Mouse (Mus musculus): Measurements from ENCODE around the gene Bok. TPM values are rescaled to one million over a fixed set of nuclear protein-coding genes. Genes with fewer than 3 reads are reported as not detected.

Gene Bok
- total and polyA plus RNA-seq, 2 experiments from 2014 or later: 95.4 to 108 TPM

GRCm38 (mm10) chr1:93702106-93702505 lies 16.6 kb downstream of the Bok start:
- Histone ChIP-seq H3K9me3 (ENCODE audit: low read length) (no peaks in the 10 kb centered on the region), H3K36me3 (ENCODE audit: insufficient read depth, low read length) (peaks cover 13% of the 10 kb centered on the region), H3K27ac (ENCODE audit: low read depth, low read length) (no peak overlapping the region), H3K9ac (replicated peaks; ENCODE audit: low read length, poor library complexity, severe bottlenecking) (no peak overlapping the region), H3K4me2 (ENCODE audit: low read depth, low read length, poor library complexity, severe bottlenecking) (no peak overlapping the region), H3K4me1 (ENCODE audit: insufficient read depth, low read length) (no peaks in the 10 kb centered on the region), H3K27me3 (ENCODE audit: insufficient read depth, low read length) (no peaks in the 10 kb centered on the region), H3K4me3 (ENCODE audit: low read depth, low read length) (no peak overlapping the region)
- TF ChIP-seq CTCF (IDR thresholded peaks at IDR 0.05): no peak
- no peak for DNase-seq (ENCODE audit: low spot score)
- ATAC-seq (ENCODE audit: low FRiP score): no peak
- 93% methylated on average over 1 of the region's 1 CpGs for WGBS

GRCm38 (mm10) chr1:93703472-93704048 lies 18.1 kb downstream of the Bok start:
- Histone ChIP-seq H3K4me3 (ENCODE audit: low read depth, low read length) (no peak overlapping the region), H3K27ac (ENCODE audit: low read depth, low read length) (no peak overlapping the region), H3K27me3 (ENCODE audit: insufficient read depth, low read length) (no peaks in the 10 kb centered on the region), H3K9me3 (ENCODE audit: low read length) (no peaks in the 10 kb centered on the region), H3K4me2 (ENCODE audit: low read depth, low read length, poor library complexity, severe bottlenecking) (no peak overlapping the region), H3K4me1 (ENCODE audit: insufficient read depth, low read length) (no peaks in the 10 kb centered on the region), H3K36me3 (ENCODE audit: insufficient read depth, low read length) (peaks cover 13% of the 10 kb centered on the region), H3K9ac (replicated peaks; ENCODE audit: low read length, poor library complexity, severe bottlenecking) (no peak overlapping the region)
- ATAC-seq (ENCODE audit: low FRiP score) (no peak), DNase-seq (ENCODE audit: low spot score) (no peak)
- 94% methylated on average over 10 of the region's 10 CpGs for WGBS
- no peak for TF ChIP-seq CTCF (IDR thresholded peaks at IDR 0.05)

- Histone ChIP-seq H3K36me3 (ENCODE audit: insufficient read depth, low read length) (peaks cover 13% of the 10 kb centered on the region), H3K4me1 (ENCODE audit: insufficient read depth, low read length) (no peaks in the 10 kb centered on the region), H3K27me3 (ENCODE audit: insufficient read depth, low read length) (no peaks in the 10 kb centered on the region), H3K4me3 (ENCODE audit: low read depth, low read length) (no peak overlapping the region), H3K4me2 (ENCODE audit: low read depth, low read length, poor library complexity, severe bottlenecking) (no peak overlapping the region), H3K27ac (ENCODE audit: low read depth, low read length) (no peak overlapping the region), H3K9me3 (ENCODE audit: low read length) (no peaks in the 10 kb centered on the region), H3K9ac (replicated peaks; ENCODE audit: low read length, poor library complexity, severe bottlenecking) (no peak overlapping the region)
- WGBS: 90% methylated on average over 9 of the region's 9 CpGs
- DNase-seq (ENCODE audit: low spot score): no peak
- no peak for ATAC-seq (ENCODE audit: low FRiP score)
- TF ChIP-seq CTCF (IDR thresholded peaks at IDR 0.05): no peak
Measured at GRCm38 (mm10) chr1:93704341-93704740, 18.9 kb downstream of the Bok start.

GRCm38 (mm10) chr1:93705389-93705788 lies 19.9 kb downstream of the Bok start:
- H3K4me3 ChIP-seq (ENCODE audit: low read depth, low read length): no peak overlapping the region
- no peak for TF ChIP-seq CTCF (IDR thresholded peaks at IDR 0.05)
- no peaks in the 10 kb centered on the region for H3K9me3 ChIP-seq (ENCODE audit: low read length)
- DNase-seq (ENCODE audit: low spot score) (no peak), ATAC-seq (ENCODE audit: low FRiP score) (no peak)
- H3K4me1 ChIP-seq (ENCODE audit: insufficient read depth, low read length): no peaks in the 10 kb centered on the region
- peaks cover 13% of the 10 kb centered on the region for H3K36me3 ChIP-seq (ENCODE audit: insufficient read depth, low read length)
- H3K27ac ChIP-seq (ENCODE audit: low read depth, low read length): no peak overlapping the region
- H3K27me3 ChIP-seq (ENCODE audit: insufficient read depth, low read length): no peaks in the 10 kb centered on the region
- H3K9ac ChIP-seq (replicated peaks; ENCODE audit: low read length, poor library complexity, severe bottlenecking): no peak overlapping the region
- WGBS: 68% methylated on average over 3 of the region's 3 CpGs
- no peak overlapping the region for H3K4me2 ChIP-seq (ENCODE audit: low read depth, low read length, poor library complexity, severe bottlenecking)

GRCm38 (mm10) chr1:93716166-93716565 lies 30.7 kb downstream of the Bok start:
- Histone ChIP-seq H3K9ac (replicated peaks; ENCODE audit: low read length, poor library complexity, severe bottlenecking) (no peak overlapping the region), H3K4me1 (ENCODE audit: insufficient read depth, low read length) (no peaks in the 10 kb centered on the region), H3K4me2 (ENCODE audit: low read depth, low read length, poor library complexity, severe bottlenecking) (no peak overlapping the region), H3K36me3 (ENCODE audit: insufficient read depth, low read length) (peaks cover 32% of the 10 kb centered on the region), H3K27me3 (ENCODE audit: insufficient read depth, low read length) (no peaks in the 10 kb centered on the region), H3K27ac (ENCODE audit: low read depth, low read length) (no peak overlapping the region), H3K9me3 (ENCODE audit: low read length) (no peaks in the 10 kb centered on the region), H3K4me3 (ENCODE audit: low read depth, low read length) (no peak overlapping the region)
- ATAC-seq (ENCODE audit: low FRiP score) (no peak), DNase-seq (ENCODE audit: low spot score) (no peak)
- TF ChIP-seq CTCF (IDR thresholded peaks at IDR 0.05): no peak
- 90% methylated on average over 2 of the region's 2 CpGs for WGBS

- no peak for ATAC-seq (ENCODE audit: low FRiP score)
- H3K4me1 ChIP-seq (ENCODE audit: insufficient read depth, low read length): no peaks in the 10 kb centered on the region
- WGBS: 51% methylated on average over 7 of the region's 7 CpGs
- peaks cover 22% of the 10 kb centered on the region for H3K36me3 ChIP-seq (ENCODE audit: insufficient read depth, low read length)
- H3K27ac ChIP-seq (ENCODE audit: low read depth, low read length): no peak overlapping the region
- no peaks in the 10 kb centered on the region for H3K27me3 ChIP-seq (ENCODE audit: insufficient read depth, low read length)
- no peak overlapping the region for H3K4me2 ChIP-seq (ENCODE audit: low read depth, low read length, poor library complexity, severe bottlenecking)
- no peak overlapping the region for H3K4me3 ChIP-seq (ENCODE audit: low read depth, low read length)
- no peak for TF ChIP-seq CTCF (IDR thresholded peaks at IDR 0.05)
- H3K9me3 ChIP-seq (ENCODE audit: low read length): no peaks in the 10 kb centered on the region
- H3K9ac ChIP-seq (replicated peaks; ENCODE audit: low read length, poor library complexity, severe bottlenecking): no peak overlapping the region
- no peak for DNase-seq (ENCODE audit: low spot score)
Measured at GRCm38 (mm10) chr1:93721557-93721956, 36.1 kb downstream of the Bok start.
